Mouse (Mus musculus) stomach, postnatal 0 days (tissue): ENCODE measurements around the gene Garnl3.

ENCODE experiments used
- CTCF ChIP-seq: IDR thresholded peaks from 2 replicates; pipeline ENCODE4 v1.5.1; 2016; ENCODE audit warnings: antibody characterized with exemption, low read depth, mild to moderate bottlenecking, moderate library complexity
- EP300 ChIP-seq: optimal IDR thresholded peaks from 2 replicates; pipeline ENCODE3; 2016; ENCODE audit warnings: antibody characterized with exemption

- TF ChIP-seq CTCF = no peak
- TF ChIP-seq EP300 = no peak
Measured at GRCm38 (mm10) chr2:33179930-33180630, 48.6 kb upstream of the Garnl3 start.
